Mouse (Mus musculus) spleen, postnatal 14 days (tissue): ENCODE measurements at regions not wholly inside any gene's neighbourhood (a gene's known extent, or its start where the extent isn't known, plus 50 kb on each side); places are given as distances from the start of the nearest gene placed in this dataset.

Experiments used
- DNase-seq, 2 experiments: peaks; one replicate each; pipeline ENCODE4 v3.0.0; 2021 to 2022; ENCODE audit warnings: low spot score in 2 of 2

DNA sequence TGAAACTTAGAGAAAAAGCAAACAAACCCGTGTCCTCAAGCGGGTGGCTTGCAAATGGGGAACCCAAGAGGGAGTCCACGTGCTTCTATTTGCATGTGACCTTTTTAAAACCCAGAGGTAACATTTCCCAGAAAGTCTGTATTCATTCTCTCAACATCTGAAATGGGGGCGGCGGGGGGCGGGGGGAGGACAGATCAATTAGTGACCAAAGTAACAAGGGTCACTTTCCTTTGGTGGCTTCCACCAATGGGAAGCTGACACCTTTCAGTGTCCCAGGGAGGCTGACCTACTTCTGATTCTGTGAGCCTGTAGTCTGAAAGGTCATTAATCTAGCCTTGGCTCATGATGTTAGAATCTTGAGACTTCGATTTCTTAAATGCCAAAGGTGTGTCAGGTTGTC lies 236.0 kb downstream of the Gm11011 start:
- no peak for DNase-seq

DNA sequence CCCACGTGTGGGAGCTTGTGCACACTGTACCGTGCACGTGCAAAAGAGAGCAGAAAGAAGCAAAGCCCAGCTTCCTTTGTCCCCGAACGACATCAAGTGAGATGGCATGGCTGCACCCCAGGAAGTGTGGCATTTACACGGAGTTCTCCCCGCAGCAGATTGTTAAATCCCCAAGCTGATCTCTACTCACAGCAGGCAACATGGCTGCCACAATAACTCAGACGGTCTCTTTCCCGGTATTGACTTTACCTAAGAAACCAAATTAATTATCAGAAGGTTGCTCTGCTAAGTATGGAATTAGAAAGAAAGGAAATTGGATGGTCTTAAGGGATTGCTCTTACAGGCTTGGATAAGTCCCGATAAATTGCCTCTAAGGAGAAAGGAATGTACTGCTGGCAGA lies 241.4 kb downstream of the Gm11011 start:
- no peak for DNase-seq

DNA sequence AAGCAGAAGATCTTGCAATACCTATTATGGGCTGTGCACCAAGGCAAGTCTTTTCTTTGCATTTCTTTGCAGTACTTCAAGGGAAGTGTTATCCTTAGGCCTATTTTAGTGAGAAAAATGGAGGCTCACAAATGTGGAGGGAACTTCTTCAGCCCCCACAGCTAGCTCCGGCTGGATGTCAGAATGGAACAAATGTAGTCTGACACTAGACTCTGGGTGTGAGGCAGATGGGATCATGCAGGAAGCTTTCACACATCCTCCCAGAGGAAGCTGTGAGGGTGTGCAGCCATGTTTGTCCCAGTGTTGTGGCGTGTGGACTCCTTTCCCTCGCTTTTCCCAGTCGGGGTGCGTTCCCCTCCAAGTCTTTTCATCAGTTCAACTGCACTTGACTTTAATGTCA lies 268.0 kb downstream of the Gm11011 start:
- DNase-seq, result no peak

DNA sequence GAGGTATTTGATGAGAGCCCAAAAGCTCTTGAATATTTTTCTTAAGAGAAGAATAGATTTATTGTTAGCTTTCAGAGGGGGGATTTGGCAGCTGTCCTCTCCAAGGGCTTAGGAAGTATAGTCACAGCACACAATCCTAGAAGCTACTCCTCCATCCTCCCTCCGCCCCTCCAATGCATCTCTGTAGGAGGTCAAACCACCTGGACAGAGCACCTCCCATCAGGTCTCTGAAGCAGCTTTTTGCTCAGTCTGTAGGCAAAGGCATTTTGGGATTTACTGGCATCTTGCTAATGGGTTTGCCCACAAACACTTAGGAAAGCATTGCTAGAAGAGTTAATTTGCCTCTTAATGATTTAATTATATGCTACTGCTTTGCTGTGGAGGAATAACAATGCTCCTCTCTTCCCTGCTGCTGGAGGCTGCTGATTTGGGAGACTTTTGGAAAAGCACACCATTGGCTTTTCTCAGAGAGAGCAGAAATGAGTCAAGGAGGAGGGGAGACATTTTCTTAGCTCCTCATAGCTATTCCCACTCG lies 273.1 kb downstream of the Gm11011 start:
- no peak for DNase-seq

DNA sequence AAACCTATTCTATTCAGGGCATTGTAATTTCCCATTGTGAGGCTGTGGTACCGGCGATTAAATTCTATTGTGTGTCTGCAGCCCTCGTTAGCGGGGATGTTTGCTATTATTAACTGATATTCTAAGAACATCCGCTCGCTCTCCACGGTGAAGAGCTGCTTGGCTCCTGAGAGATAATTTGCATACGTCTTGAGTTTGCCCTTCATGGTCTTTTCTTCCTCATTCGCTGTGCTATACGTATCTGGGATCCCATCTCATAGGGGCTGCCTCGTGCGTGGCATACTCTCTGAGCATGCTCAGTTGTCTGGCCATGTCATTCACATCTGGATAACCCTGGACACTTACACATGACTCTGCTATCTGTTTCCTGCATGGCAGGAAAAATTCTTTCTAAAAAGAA lies 275.7 kb downstream of the Gm11011 start:
- DNase-seq, result no peak

DNA sequence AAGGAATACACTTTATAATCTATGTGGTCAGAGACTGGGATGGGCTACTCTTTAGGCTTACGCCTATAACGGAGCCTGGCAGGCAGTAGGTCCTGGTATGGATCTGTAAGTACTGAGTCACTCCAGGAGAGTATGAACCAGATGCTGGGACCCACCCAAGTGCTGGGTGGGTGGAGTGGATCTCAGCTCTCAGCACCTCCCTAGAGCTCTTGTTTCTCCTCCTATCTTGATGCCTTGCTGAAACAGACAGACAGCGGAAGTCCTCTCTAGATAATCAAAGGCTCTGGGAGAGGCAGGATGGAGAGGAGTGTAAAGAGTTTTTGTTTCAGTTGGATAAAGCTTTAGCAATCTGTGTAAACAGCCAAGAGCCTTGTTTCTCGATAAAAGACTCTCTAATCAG lies 276.2 kb downstream of the Gm11011 start:
- no peak for DNase-seq

DNA sequence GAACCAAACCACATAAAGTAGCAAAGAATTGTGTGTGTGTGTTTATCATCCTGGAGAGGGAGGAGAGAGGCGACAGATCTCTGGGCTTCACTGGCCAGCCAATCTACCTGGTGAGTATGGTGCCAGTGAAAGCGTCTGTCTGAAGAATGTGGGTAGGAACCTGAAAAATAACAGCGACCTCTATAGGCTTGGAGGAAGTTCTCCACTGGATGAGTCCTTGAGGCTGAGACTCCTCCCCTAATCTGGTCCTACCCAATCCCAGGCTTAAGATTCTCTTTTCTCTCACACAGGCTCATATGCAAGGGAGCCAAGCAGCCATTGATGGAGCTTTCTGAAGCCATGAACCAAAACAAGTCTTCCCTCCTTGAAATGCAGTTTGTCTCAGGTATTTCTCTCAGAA lies 283.2 kb downstream of the Gm11011 start:
- DNase-seq, result no peak

DNA sequence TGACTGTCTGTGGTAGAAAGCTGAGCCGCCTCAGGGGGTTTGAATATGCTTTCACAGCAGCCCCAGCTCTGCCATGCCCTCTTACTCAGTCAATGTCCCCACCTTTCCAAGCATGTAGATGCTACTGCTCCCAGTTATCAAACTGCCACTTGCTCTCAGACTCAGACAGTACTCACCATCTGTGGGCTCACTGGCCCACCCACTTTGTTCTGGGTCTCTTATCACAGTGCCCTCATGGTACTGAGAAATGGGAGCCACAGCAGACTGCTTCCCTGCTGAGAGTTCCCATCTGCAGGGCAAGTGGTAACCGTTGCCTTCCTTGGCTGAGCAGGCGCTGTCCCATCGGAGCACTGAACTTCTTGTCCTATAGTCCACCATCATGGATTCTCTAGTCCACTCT lies 286.6 kb downstream of the Gm11011 start:
- no peak for DNase-seq

DNA sequence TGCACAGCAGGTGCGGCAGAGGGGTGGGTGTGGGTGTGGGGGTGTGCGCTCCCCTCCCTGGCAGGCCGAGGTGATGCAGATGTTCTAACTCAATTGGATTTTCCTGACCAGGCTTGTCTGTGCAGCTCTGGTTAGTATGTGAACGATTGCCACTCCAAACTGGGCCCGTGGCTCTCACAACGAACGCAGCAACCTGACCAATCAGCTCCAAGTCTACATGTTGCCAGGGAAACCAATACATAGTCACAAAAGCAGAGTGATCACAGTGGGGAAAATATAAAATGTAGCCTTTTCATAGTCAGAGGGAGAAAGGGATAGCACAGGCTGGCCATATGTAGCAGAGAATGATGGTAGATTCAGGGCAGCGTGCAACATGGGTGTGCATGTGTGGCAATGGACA lies 287.1 kb downstream of the Gm11011 start:
- no peak for DNase-seq

DNA sequence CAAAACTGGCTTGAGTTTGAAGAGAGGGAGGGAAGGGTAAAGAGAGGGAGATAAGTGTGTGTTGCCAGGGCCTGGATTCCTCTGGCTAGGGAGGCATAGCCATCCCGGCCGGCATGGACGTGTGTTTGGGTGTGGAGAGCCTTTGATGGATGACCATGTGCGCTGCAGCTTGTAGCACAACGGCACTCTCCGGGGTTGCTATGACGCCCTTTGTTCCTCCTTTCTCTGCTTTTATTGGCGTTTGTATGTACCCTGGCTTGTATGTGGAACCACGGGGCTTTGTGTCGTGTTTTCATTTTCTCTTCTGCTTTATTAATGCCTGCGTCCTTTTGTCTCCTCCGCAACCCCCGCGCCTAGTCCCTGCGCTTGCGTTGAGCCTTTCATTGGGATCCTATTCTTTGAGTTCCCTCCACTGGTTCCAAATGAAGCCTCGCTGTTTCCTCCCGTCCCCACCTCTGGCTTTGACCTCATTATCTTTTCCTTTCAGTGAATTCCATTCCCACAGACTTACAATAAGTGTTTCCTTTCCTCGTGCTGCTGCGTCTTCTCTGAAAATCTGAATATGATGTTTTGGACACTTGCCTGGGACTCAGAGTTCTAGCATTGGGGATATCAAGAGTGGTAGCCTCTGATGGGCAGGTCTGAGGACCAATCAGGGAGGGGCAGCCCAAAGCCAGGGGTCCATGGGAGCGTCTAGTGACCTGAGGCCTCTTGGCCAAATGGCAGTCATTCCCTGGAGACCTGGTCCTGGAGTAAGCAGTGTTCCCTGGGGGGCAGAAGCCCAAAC lies 289.5 kb downstream of the Gm11011 start:
- DNase-seq, result no peak

DNA sequence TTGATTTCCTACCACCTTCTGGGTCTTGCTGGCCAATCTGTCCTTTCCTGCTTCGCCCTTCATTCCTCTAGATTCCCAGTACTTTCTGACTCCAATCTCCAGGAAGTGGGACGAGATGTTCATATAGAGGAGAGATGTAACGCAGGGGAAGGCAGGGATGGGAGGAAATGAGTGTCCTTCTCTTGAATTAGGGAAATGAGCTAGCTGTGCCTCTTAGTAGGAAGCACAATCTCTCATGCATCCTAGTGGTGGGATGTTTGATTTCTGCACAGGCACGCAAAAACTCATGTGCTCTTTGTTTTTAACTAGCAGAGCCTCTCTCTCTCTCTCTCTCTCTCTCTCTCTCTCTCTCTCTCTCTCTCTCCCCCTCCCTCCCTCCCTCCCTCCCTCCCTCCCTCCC lies 290.3 kb downstream of the Gm11011 start:
- DNase-seq, result no peak

DNA sequence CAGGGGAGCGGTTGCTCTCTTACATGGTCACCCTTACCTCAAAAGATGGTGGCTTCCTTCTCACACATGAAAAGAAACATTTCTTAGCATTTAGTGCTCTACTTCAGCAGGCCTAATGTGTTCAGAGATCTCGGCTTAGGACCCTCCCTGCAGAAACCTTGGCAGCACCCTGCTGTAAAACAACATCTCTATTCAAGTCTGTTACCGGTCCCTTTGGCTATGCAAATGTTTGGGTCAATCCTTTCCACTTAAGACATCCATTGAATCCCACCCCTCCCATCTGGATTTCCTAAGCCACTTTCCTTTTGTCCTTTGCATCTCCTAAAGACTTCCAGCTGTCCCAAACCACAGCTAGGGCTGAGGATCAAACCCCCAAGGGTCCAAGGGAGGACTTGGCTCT lies 294.2 kb downstream of the Gm11011 start:
- DNase-seq, result no peak

DNA sequence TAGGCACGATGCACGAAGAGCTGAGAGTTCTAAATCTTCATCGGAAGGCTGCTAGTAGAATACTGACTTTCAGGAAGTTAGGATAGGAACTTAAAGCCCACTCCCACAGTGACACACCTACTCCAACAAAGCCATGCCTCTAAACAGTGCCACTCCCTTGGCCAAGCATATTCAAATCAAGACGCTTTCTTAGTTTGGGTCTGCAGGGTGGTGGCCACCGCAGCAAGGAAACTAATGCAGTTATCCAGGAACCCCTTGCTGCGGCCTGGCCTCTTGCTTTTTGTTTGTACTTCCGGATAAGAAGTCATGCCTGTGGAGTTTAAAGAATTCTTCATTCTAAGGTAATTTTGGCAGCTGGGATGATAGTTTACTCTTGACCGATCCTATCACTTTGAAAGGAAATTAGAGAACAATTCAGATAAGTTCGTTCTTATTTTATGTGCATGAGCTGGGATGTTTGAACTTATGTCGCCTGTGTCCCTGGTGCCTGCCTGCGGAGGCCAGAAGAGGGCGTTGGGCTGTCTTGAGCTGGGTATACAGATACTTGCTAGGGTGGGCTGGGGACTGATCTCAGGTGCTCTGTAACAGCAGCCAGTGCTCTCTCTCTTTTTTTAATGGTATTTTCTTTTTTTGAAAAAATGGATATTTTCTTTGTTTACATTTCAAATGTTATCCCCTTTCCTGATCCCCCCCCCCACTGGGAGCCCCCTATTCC lies 298.5 kb downstream of the Gm11011 start:
- DNase-seq, result no peak

DNA sequence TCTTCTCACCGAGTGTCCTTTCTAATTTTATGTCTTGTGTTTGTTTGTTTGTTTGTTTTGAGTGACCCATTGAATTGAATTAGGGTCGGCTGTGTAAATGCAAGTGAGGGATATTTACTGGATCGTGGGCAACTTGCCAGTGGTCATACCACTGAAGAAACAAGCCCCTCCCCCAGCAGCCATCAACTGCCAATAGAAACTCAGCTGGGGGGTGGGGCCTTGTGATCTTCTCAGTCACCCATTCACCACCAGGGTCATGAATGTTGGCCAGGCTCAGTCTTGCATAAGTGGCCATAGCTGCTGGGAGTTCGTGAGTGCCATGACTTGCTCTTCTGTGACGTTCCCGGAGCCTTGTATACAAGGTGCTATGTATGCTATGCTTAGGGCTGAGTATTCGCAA lies 300.8 kb downstream of the Gm11011 start:
- no peak for DNase-seq

DNA sequence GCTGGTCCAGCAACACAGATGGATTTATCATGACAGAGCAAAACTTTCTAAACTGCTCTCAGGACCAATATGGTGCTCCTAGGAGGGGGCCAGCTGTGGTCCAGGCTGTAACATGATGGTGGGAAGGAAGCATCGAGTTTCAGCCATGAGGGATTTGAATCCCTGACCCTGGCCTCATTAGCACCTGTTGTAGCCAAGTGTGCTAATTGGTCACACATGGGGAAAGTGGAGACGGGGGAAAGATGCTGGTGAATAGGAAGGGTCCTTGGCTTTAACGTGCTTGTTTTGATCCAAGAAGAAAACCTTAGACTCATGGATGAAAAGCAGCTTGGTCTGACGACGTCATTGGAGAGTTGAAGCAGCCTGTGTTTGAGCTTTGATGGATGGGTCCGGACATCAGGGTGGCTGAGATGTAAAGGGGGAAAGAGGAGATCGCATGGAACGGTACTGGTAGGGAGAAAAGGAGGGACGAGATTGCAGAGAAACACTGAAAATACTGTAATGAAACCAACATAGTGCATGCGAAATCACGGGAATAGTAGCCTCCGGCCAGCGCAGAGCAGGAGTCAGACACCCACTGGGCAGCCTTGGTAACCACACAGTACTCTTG lies 304.9 kb downstream of the Gm11011 start:
- DNase-seq, result no peak

DNA sequence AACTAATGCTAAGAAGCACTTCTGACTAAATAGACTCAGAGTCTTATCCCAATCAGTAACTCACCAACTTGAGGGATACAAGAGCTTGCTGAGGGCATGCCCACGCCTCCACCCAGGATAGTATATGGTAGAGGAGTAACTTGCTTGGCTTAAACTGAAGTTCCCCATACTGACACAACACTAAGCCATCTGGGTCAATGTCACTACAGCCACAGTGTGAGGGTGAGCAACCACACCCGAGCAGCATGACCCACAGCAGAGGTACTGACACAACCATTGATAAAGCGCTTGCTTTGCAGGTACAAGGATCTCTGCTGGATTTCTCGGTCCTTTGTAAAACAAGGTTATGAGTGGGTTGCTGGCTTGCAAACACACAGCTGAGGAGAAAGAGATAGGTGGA lies 312.2 kb downstream of the Gm11011 start:
- DNase-seq, result no peak

DNA sequence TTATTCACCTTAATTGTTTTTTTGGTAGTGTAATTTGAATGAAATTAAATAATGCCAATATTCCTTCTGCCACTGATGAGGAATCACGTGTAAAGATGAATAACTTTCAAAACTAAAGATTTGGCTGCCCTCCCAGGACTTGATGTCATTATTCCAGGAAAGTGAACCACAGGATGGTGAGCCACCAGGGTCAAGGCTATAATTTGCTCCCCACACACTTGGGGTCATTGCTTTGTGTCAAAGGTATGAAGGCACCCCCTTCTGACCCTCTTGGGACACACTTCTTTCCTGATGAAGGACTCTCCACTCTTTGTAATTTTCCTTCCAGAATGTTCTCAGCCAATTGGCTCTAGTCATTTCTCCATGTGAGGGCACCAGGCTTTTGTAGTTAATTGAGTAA lies 313.4 kb downstream of the Gm11011 start:
- DNase-seq, result no peak

DNA sequence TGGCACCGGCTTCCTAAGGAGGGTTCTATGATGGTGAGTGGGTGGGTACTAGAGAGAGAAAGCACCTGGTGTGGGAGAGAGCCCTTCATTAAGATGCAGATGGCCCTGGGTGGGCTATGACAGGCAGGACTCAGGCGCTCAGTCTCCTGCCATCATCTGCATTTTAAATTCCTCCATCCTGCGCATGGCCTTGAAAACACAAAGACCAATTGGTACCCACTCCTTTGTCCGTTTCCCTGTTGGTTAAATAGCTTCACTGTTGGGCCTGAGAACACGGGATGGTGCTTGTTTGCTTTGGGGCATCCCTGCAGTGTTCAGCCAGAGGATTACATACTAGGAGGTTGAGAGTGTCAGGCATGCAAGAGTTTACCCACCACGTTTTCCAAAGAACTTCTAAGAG lies 314.9 kb downstream of the Gm11011 start:
- no peak for DNase-seq

DNA sequence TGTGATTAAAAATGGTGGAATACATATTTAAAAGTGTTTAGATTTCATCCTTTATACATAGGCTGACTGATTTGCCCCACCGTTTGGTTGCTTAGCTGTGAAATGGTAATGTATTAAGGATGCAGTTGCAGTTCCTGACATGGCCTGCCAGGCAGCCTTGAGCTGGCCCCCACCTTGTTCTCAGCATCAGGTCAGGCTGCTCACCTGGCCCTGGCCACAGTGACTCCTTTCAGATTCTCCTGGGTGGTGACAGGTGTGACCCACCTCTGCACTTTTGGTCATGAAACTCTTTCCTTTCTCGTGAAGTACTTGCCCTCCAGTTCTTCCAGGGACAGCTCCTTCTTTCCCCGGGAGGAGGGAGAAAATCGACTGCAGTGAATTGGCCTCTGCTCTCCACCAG lies 315.5 kb downstream of the Gm11011 start:
- no peak for DNase-seq

DNA sequence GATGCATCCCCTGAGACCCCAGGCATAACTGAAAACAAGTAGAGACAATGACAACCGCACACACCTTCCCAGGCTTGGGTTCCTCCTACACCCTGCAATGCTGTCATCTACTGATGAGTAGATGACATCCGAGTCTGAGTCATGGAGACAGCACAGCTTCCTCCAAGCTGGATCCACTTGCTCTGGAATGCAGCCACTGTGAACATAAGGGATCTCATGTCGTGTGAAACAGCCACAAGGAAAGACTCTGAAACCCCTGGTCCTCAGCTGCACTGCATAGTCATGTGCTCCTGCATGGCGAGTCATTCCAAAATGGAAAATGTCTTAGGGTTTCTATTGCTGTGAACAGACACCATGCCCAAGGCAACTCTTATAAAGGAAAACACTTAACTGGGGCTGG lies 305.2 kb upstream of the Zfp64 start:
- no peak for DNase-seq

DNA sequence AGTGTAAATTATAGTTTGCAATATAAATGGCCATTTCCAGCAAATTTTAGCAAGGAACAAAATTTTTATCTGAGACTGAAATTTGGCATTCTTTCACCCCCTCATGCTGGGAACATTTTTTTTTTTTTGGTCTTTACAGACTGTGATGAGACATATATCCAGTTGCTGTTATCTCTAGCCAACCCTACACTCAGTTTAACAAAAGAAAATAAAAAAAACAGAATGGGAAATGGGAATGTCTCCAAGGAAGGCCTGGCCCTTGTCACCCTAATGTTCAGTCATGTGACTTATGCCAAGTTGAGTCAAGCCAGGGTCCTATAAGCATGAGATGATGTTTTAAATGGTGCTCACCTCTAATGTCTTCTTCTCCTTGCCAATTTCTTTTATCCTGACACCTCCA lies 289.2 kb upstream of the Zfp64 start:
- no peak for DNase-seq

DNA sequence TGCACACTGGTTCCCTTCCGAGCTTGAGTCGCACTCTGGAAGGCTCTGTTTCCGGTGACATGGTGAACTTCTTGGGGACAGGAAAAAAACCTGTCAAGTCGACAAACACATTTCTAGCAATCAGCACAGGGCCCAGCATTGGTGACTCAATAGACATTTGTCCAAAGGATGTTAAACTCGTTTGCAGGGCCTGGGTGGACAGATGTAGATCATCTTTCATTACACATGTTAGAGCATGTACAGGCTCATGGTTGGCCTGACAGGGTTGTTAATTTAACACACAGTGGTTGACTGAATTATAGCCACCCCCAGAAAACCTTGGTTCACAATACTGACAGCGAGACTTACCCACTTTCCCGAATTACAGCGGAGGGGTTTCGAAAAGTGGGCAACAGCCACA lies 288.6 kb upstream of the Zfp64 start:
- no peak for DNase-seq

DNA sequence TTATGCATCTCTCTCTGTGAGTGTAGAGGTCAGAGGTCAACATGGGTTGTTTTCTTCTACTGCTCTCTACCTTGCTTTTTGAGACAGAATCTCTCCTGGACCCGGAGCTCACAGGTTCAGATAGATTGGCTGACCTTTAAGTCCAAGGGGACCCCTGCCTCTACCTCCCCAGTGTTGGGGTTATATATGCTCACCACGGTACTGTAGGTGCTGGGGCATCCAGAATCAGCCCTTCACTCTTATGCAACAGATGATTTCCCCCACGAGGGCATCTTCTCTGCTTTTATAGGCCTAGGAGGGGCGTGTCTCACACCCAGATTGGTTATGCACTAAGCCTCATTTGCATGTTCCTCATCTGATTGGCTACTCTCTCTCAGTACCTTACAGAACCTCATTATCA lies 282.5 kb upstream of the Zfp64 start:
- no peak for DNase-seq
